ENCODE assay signal across 8 mouse cellular contexts in the genomic region with DNA sequence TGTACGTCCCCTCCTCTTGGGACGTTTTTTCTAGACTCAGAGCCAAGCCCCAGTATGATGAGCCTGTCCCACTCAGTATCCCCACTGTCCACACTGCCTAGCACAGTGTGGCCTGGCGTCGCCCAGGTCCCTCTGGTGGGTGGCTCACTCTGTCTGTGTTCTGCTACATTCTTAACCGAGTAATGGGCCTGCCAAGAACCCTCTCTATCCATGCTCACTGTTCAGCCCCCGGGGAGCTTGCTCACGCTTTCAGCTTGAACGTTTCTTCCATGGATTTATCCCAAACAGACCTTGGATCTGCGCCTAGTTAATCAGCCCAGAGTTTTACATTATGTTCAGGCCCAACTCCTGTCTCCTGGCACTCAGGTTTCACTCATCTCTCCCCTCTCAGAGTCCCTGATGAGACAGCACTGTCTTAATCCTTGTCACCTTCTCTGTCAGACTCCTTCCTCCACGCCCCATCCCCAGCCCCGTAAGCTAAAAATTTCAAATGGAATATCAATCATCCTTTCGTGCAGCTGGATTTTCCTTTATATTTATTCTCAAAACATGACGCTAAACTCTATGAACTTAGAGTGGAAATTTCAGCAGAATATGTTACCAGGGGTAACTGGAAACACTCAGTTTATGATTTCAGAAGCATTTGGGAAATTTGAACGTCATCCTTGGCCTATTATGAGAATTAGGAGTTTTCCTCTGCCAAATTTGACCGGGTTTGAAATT.
A peak's percentile ranks its signal among the peaks of the same experiment; 100 is the strongest.
DNase-seq lines count a peak whose midpoint lies in the region; ATAC-seq lines count a peak whose summit lies in the region.

No protein-coding gene starts in this region.

- H3K4me1 ChIP-seq in lung, embryonic 15.5 days = peaks cover 40% of the 10 kb centered on the region
- peaks cover 64% of the 10 kb centered on the region for H3K4me1 ChIP-seq in embryonic facial prominence, embryonic 15.5 days
- H3K4me1 ChIP-seq in heart, embryonic 15.5 days (replicated peaks) = peaks cover 38% of the 10 kb centered on the region
- peaks cover 66% of the 10 kb centered on the region for H3K4me1 ChIP-seq in midbrain, embryonic 12.5 days

- no peak overlapping the region for H3K4me2 ChIP-seq in lung, embryonic 15.5 days
- no peak overlapping the region for H3K4me2 ChIP-seq in embryonic facial prominence, embryonic 15.5 days (replicated peaks)
- no peak overlapping the region for H3K4me2 ChIP-seq in heart, embryonic 15.5 days
- H3K4me2 ChIP-seq in midbrain, embryonic 12.5 days (replicated peaks) = no peak overlapping the region

- WGBS in lung, embryonic 15.5 days = 47% methylated on average over 15 of the region's 15 CpGs
- WGBS in embryonic facial prominence, embryonic 15.5 days = 30% methylated on average over 15 of the region's 15 CpGs
- WGBS in heart, embryonic 15.5 days = 62% methylated on average over 15 of the region's 15 CpGs
- 65% methylated on average over 15 of the region's 15 CpGs for WGBS in midbrain, embryonic 12.5 days

- H3K9me3 ChIP-seq in lung, embryonic 15.5 days = no peaks in the 10 kb centered on the region
- no peaks in the 10 kb centered on the region for H3K9me3 ChIP-seq in embryonic facial prominence, embryonic 15.5 days (replicated peaks)
- no peaks in the 10 kb centered on the region for H3K9me3 ChIP-seq in heart, embryonic 15.5 days (replicated peaks)
- H3K9me3 ChIP-seq in midbrain, embryonic 12.5 days = no peaks in the 10 kb centered on the region

- H3K27ac ChIP-seq in lung, embryonic 15.5 days = peak overlapping the region; percentile 81
- H3K27ac ChIP-seq in embryonic facial prominence, embryonic 15.5 days (replicated peaks) = peak overlapping the region; percentile 88
- H3K27ac ChIP-seq in heart, embryonic 15.5 days = peak overlapping the region; percentile 45; the same call in 1 of the 2 replicates
- peak overlapping the region; percentile 98 for H3K27ac ChIP-seq in midbrain, embryonic 12.5 days (replicated peaks)

- DNase-seq in lung, postnatal 36 days = no peak
- no peak for DNase-seq in thymus, postnatal 25 days
- no peak for DNase-seq in embryo, embryonic 11 days
- no peak for DNase-seq in urinary bladder, postnatal 36 days (ENCODE audit: low spot score in 2 of 2)

- H3K27me3 ChIP-seq in lung, embryonic 15.5 days = no peaks in the 10 kb centered on the region
- H3K27me3 ChIP-seq in embryonic facial prominence, embryonic 15.5 days = no peaks in the 10 kb centered on the region
- H3K27me3 ChIP-seq in heart, embryonic 15.5 days = no peaks in the 10 kb centered on the region
- no peaks in the 10 kb centered on the region; the same call in 1 of the 2 replicates for H3K27me3 ChIP-seq in midbrain, embryonic 12.5 days

- ATAC-seq in lung, embryonic 15.5 days (ENCODE audit: borderline replicate concordance, extremely low read depth, low FRiP score, low TSS enrichment) = peak; percentile 48; the same call in 1 of the 2 replicates
- ATAC-seq in embryonic facial prominence, embryonic 15.5 days (ENCODE audit: insufficient number of reproducible peaks, low FRiP score, low TSS enrichment, low read depth) = peak; percentile 36; the same call in 1 of the 2 replicates
- no peak; the same call in 1 of the 2 replicates for ATAC-seq in heart, embryonic 15.5 days (replicated peaks; ENCODE audit: insufficient number of reproducible peaks, insufficient read depth, low FRiP score, low read depth)
- no peak for ATAC-seq in midbrain, embryonic 12.5 days (ENCODE audit: low FRiP score, low read depth)

- H3K9ac ChIP-seq in lung, embryonic 15.5 days = no peak overlapping the region; the same call in 1 of the 2 replicates
- no peak overlapping the region for H3K9ac ChIP-seq in embryonic facial prominence, embryonic 15.5 days
- H3K9ac ChIP-seq in heart, embryonic 15.5 days = no peak overlapping the region
- H3K9ac ChIP-seq in midbrain, embryonic 12.5 days (replicated peaks) = 0 out of 2 replicates have a peak overlapping the region, but pooled peaks have one; percentile 54

- H3K36me3 ChIP-seq in lung, embryonic 15.5 days = 0 out of 2 replicates have a peak, but pooled peaks cover 4% of the 10 kb centered on the region
- H3K36me3 ChIP-seq in embryonic facial prominence, embryonic 15.5 days = peaks cover 10% of the 10 kb centered on the region; the same call in 1 of the 2 replicates
- no peaks in the 10 kb centered on the region for H3K36me3 ChIP-seq in heart, embryonic 15.5 days
- peaks cover 7% of the 10 kb centered on the region; the same call in 1 of the 2 replicates for H3K36me3 ChIP-seq in midbrain, embryonic 12.5 days

- no peak overlapping the region for H3K4me3 ChIP-seq in lung, embryonic 15.5 days
- H3K4me3 ChIP-seq in embryonic facial prominence, embryonic 15.5 days (replicated peaks) = no peak overlapping the region
- H3K4me3 ChIP-seq in heart, embryonic 15.5 days = no peak overlapping the region
- no peak overlapping the region for H3K4me3 ChIP-seq in midbrain, embryonic 12.5 days

Comparison
In these comparisons a context has a peak if more than half of its experiments do, and no peak if none do; other contexts are left out.
1. ATAC-seq: peak in lung, embryonic 15.5 days (single experiment) and embryonic facial prominence, embryonic 15.5 days (single experiment); none in heart, embryonic 15.5 days (single experiment) and midbrain, embryonic 12.5 days (single experiment).
2. H3K27ac ChIP-seq: peak in every context shown above with its lines; median percentile 98 in midbrain, embryonic 12.5 days; 88 in embryonic facial prominence, embryonic 15.5 days; 81 in lung, embryonic 15.5 days; 45 in heart, embryonic 15.5 days.